Mouse (Mus musculus): ENCODE data around the gene Uggt2.

Gene Uggt2

GRCm38 (mm10) chr14:119098851-119099569 is at the start of gene Uggt2:
Gene Uggt2 (minus strand): TSS chr14:119099430.
- DNase-seq (ENCODE audit: low spot score in 2 of 2) = peak; percentile 71 to 85

GRCm38 (mm10) chr14:119139381-119139950 is 40.2 kb upstream of the Uggt2 start:
- DNase-seq (ENCODE audit: low spot score in 2 of 2) = no peak

GRCm38 (mm10) chr14:119138786-119139100 is 39.5 kb upstream of the Uggt2 start:
- no peak for DNase-seq (ENCODE audit: low spot score in 2 of 2)

GRCm38 (mm10) chr14:119137906-119138785 is 38.9 kb upstream of the Uggt2 start, which contains the start of gene Hs6st3:
Gene Hs6st3 (plus strand): TSS chr14:119138341.
- DNase-seq (ENCODE audit: low spot score in 2 of 2) = peak in 1 of 2 experiments; percentile 12

- DNase-seq (ENCODE audit: low spot score in 2 of 2) = peak; percentile 78
Observed at GRCm38 (mm10) chr14:119137512-119137905, 38.3 kb upstream of the Uggt2 start.

GRCm38 (mm10) chr14:119127330-119127729 is 28.1 kb upstream of the Uggt2 start:
- DNase-seq (ENCODE audit: low spot score in 2 of 2) = no peak

GRCm38 (mm10) chr14:119125840-119126239 is 26.6 kb upstream of the Uggt2 start:
- DNase-seq (ENCODE audit: low spot score in 2 of 2) = no peak

GRCm38 (mm10) chr14:119124061-119124460 is 24.8 kb upstream of the Uggt2 start:
- DNase-seq (ENCODE audit: low spot score in 2 of 2) = peak in 1 of 2 experiments; percentile 21

GRCm38 (mm10) chr14:119123582-119123981 is 24.4 kb upstream of the Uggt2 start:
- no peak for DNase-seq (ENCODE audit: low spot score in 2 of 2)

- DNase-seq (ENCODE audit: low spot score in 2 of 2) = no peak
Observed at GRCm38 (mm10) chr14:119112558-119112957, 13.3 kb upstream of the Uggt2 start.

GRCm38 (mm10) chr14:119109776-119110218 is 10.6 kb upstream of the Uggt2 start:
- no peak for DNase-seq (ENCODE audit: low spot score in 2 of 2)

GRCm38 (mm10) chr14:119108776-119109301 is 9.6 kb upstream of the Uggt2 start:
- no peak for DNase-seq (ENCODE audit: low spot score in 2 of 2)

- DNase-seq (ENCODE audit: low spot score in 2 of 2) = no peak
Observed at GRCm38 (mm10) chr14:119107591-119107990, 8.4 kb upstream of the Uggt2 start.

GRCm38 (mm10) chr14:119099570-119099891 is 301 bp upstream of the Uggt2 start:
- DNase-seq (ENCODE audit: low spot score in 2 of 2) = no peak

- no peak for DNase-seq (ENCODE audit: low spot score in 2 of 2)
Observed at GRCm38 (mm10) chr14:119061811-119062210, 37.4 kb downstream of the Uggt2 start.

GRCm38 (mm10) chr14:119060682-119061081 is 38.5 kb downstream of the Uggt2 start:
- no peak for DNase-seq (ENCODE audit: low spot score in 2 of 2)

GRCm38 (mm10) chr14:119057014-119057413 is 42.2 kb downstream of the Uggt2 start:
- no peak for DNase-seq (ENCODE audit: low spot score in 2 of 2)

GRCm38 (mm10) chr14:119052969-119053368 is 46.3 kb downstream of the Uggt2 start:
- DNase-seq (ENCODE audit: low spot score in 2 of 2) = no peak

- no peak for DNase-seq (ENCODE audit: low spot score in 2 of 2)
Observed at GRCm38 (mm10) chr14:119052361-119052760, 46.9 kb downstream of the Uggt2 start.

- no peak for DNase-seq (ENCODE audit: low spot score in 2 of 2)
Observed at GRCm38 (mm10) chr14:119043765-119044164, 55.5 kb downstream of the Uggt2 start.

- DNase-seq (ENCODE audit: low spot score in 2 of 2) = peak in 1 of 2 experiments; percentile 31
Observed at GRCm38 (mm10) chr14:119040253-119040652, 59.0 kb downstream of the Uggt2 start.

- no peak for DNase-seq (ENCODE audit: low spot score in 2 of 2)
Observed at GRCm38 (mm10) chr14:119037755-119038154, 61.5 kb downstream of the Uggt2 start.
